Mouse (Mus musculus): Measurements from ENCODE around the gene Chmp2a.

Gene Chmp2a

GRCm38 (mm10) chr7:13041256-13041655, 6.6 kb upstream of the Chmp2a start:
- ChIA-PET POLR2A (interaction anchor here (0.5 to 21.4 kb wide), 26 partner anchors 7 to 138 kb away, joined by 3 to 694 read pairs (median 6); partner anchors contain the start of genes Rps5 (in 2 of the 4), Zbtb45 (in 2 of the 4), Chmp2a (in 1 of the 4) and Mzf1 (in 1 of the 4)), CTCF (interaction anchor here in 1 of 4 experiments (1.2 kb wide), 1 partner anchor 31 kb away, joined by 3 read pairs; the partner anchor contains the start of gene Zbtb45)

GRCm38 (mm10) chr7:13039181-13039580, 4.6 kb upstream of the Chmp2a start:
- ChIA-PET POLR2A (interaction anchor here (0.8 to 21.4 kb wide), 41 partner anchors 8 to 136 kb away, joined by 3 to 694 read pairs (median 5); partner anchors contain the start of genes Zbtb45 (in 3 of the 4), Rnf225 (in 2 of the 4), Rps5 (in 2 of the 4) and Slc27a5 (in 2 of the 4)), CTCF (interaction anchor here in 1 of 4 experiments (0.7 to 0.9 kb wide), 2 partner anchors 29 to 32 kb away, joined by 3 to 4 read pairs; partner anchors contain the start of gene Zbtb45)

- ChIA-PET POLR2A (interaction anchor here (0.7 to 21.4 kb wide), 48 partner anchors 9 to 135 kb away, joined by 3 to 694 read pairs (median 5); partner anchors contain the start of genes Zbtb45 (in 3 of the 4), Zfp446 (in 3 of the 4), Mzf1 (in 2 of the 4) and Rnf225 (in 2 of the 4)), CTCF (interaction anchor here in 1 of 4 experiments (0.9 kb wide), 1 partner anchor 29 kb away, joined by 3 read pairs; the partner anchor contains the start of gene Zbtb45)
These were observed 4.1 kb upstream of the Chmp2a start for GRCm38 (mm10) chr7:13038621-13039169.

DNA sequence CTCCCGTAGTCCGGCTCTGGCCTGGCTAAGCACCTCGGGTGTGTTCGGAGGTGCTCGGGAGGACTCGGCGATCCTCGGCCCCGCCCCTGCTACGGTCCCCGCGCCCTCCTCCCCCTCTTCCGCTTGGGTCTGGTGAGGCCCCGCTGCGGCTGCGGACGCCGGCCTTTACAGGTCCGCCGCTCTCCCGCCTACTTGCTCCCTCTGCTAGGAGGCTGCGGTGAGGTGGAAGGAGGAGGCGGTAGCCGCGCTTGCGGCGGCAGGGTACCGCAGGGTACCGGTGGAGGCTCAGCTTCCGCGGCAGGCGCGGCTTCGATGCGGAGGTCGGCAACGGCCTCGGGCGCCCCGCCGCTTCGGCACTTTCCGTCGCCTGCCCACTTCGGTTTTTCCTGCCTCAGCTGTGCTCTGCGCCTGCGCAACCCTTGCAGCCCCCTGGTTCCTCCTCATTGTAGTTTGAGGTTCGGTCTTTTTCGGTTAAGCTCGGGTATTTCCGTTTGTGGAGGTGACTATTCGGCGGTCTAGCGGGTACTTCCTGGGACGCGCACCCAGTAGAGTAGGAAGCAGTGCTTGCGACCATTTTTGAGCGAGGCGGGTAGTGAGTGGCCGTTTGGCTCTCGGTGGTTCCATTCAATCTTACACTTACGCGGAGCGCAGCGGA, 3.4 kb upstream of the Chmp2a start, which contains the start of gene Ube2m:
TSS of gene Ube2m (minus strand) at position 375 of the 655 bp plus-strand sequence.
- CTCF ChIA-PET: interaction anchor here in 3 of 4 experiments (0.7 to 1.7 kb wide), 3 partner anchors 28 kb away, joined by 3 to 7 read pairs (median 4); partner anchors contain the start of gene Zbtb45 (in 3 of the 3)
- POLR2A ChIA-PET: interaction anchor here (0.6 to 21.4 kb wide), 46 partner anchors 9 to 135 kb away, joined by 3 to 694 read pairs (median 5); partner anchors contain the start of genes Zbtb45 (in 4 of the 4), Mzf1 (in 2 of the 4), Rnf225 (in 2 of the 4) and Rps5 (in 2 of the 4)

DNA sequence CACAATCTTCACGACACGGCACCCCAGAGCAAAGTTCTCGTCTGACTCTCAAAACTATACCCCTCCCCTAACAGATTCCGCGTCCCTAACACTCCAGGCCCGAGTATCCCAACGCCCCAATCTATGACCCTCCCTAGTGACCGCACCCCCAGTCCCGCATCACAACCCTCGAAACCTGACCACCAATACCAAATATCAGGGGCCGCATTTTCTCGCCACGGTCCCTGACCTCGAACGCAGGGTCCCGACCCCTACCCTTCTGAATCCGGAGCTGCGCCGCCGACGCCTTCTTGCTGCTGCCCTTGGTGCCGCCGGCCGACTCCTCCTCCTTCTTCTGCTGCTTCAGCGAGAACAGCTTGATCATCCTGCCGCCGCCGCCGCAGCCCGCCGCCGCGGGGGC, 2.8 kb upstream of the Chmp2a start:
- POLR2A ChIA-PET: interaction anchor here (0.6 to 21.4 kb wide), 37 partner anchors 9 to 134 kb away, joined by 3 to 694 read pairs (median 7); partner anchors contain the start of genes Zbtb45 (in 4 of the 4), Rnf225 (in 2 of the 4), Rps5 (in 2 of the 4) and Zfp446 (in 2 of the 4)
- CTCF ChIA-PET: interaction anchor here in 2 of 4 experiments (0.7 to 1.7 kb wide), 2 partner anchors 27 kb away, joined by 4 to 7 read pairs; partner anchors contain the start of gene Zbtb45 (in 2 of the 2)

DNA sequence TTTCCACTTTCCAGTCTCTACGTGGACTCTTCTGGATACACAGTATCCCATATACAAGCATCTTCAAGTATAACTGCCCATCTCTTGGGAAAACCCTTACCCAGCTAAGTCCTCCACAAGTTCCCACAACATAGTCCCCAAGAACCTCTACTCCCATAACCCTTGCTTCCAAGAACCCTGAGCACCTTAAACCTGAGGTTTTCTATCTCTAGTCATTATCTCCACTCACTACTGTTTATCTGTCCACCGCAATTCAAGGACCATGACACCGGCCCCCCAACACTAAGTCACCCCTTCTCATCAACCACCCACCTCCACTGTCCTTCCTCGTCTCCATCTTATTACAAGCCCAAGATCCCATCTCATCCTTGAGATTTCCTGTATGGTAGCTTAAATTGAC, 2.2 kb upstream of the Chmp2a start:
- ChIA-PET POLR2A (interaction anchor here (0.9 to 21.4 kb wide), 25 partner anchors 8 to 127 kb away, joined by 3 to 694 read pairs (median 10); partner anchors contain the start of genes Zbtb45 (in 3 of the 4), Rps5 (in 2 of the 4), Zfp446 (in 2 of the 4) and Mzf1 (in 1 of the 4)), CTCF (interaction anchor here in 1 of 4 experiments (1.7 kb wide), 1 partner anchor 27 kb away, joined by 7 read pairs; the partner anchor contains the start of gene Zbtb45)

DNA sequence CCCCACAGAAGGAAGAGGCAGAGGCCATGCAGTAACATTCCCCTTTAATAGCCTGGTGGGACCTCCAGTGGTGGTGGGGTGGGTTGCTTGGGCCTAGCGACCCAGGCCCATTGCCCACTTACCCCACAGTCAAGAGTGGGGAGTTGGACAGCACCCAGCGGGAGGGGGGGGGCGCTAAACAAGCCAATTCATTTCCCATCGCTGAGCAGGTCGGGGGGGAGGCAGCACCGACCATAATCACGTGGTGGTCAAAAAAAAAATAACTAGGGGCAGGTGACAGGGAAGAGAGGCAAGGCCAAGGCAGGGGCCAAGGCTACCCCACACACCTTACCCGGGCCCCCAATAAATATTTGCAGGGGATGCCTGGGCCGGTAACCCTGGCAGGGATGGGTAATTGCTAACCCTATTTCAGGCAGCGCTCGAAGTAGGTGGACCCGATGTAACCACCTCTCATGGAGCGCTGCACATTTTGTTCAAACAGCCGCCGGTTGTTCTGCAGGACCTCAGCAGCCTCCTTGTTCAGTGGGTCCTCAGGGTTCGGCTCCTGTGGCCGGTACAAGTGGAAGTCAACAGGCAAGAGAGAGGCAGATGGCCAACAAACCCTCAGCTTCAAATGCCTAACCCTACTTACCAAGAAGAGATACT, 726 bp upstream of the Chmp2a start:
- ChIA-PET CTCF (no interaction called here), POLR2A (interaction anchor here in 3 of 4 experiments (1.0 to 21.4 kb wide), 30 partner anchors 7 to 155 kb away, joined by 3 to 694 read pairs (median 10); partner anchors contain the start of genes Rps5 (in 3 of the 3), Zbtb45 (in 3 of the 3), Zfp446 (in 3 of the 3) and Mzf1 (in 2 of the 3))

DNA sequence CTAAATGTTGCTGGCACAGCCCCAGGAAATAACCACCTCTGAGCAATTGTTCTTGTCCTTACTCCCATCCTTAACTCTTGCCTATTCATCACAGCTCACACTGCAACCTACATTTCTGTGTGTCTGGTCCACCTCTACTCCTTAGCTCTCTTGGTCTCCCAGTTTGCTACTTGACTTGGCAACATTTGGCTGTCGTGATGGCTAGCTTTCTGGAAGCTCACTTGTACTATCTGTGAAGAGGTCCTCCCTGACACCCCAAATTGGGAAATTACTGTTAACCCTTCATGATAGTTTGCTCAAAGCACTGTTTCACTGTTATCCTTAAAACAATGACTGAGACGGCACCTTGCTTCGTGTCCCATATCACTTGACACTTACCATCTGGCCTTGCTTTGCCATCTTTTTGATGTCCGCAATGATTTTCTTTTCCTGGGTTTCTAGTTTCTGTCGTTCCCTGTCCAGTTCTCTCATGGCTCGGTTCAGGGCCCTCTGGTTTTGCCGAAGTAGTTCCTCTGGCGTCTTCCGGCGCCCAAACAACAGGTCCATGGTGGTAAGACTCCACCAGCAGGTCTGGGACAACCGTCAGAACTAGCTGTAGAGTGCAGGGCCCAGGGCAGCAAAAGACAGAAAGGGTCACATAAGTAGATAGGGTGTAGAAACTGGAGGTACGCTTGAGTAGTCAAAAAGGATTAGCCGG, 1.0 kb downstream of the Chmp2a start:
- ChIA-PET CTCF (interaction anchor here in 2 of 4 experiments (1.4 kb wide), 2 partner anchors 23 to 24 kb away, joined by 3 read pairs; partner anchors contain the start of gene Zbtb45 (in 2 of the 2)), POLR2A (interaction anchor here (0.7 to 21.4 kb wide), 22 partner anchors 9 to 107 kb away, joined by 3 to 694 read pairs (median 8); partner anchors contain the start of genes Zfp446 (in 3 of the 4), Rnf225 (in 2 of the 4), Zbtb45 (in 2 of the 4) and Mzf1 (in 1 of the 4))

DNA sequence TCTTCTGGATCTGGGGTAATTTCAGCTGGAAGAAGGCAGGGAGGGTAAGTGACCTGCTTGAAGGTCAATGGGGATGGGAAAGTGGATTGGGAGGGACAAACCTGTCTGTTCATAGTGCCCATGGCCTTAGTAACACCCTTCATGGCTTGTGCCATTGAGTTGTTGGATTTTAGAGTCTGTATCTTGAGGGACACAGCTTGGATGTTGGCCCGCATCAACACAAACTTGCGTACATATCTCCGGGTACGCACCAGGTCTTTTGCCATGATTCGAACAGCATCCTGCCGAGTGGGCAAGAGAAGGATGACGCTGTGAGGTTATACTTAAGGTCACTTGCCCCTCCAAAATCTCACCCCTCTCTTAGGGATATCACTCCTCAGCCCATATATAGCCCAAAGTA, 2.1 kb downstream of the Chmp2a start:
- ChIA-PET CTCF (interaction anchor here in 1 of 4 experiments (1.4 kb wide), 1 partner anchor 23 kb away, joined by 3 read pairs; the partner anchor contains the start of gene Zbtb45), POLR2A (interaction anchor here (0.6 to 21.4 kb wide), 26 partner anchors 8 to 111 kb away, joined by 3 to 694 read pairs (median 5); partner anchors contain the start of genes Zfp446 (in 3 of the 4), Rps5 (in 2 of the 4), Zbtb45 (in 2 of the 4) and Rnf225 (in 1 of the 4))

GRCm38 (mm10) chr7:13031983-13032382, 2.6 kb downstream of the Chmp2a start:
- ChIA-PET CTCF (no interaction called here), POLR2A (interaction anchor here (0.6 to 21.4 kb wide), 27 partner anchors 9 to 110 kb away, joined by 3 to 694 read pairs (median 4); partner anchors contain the start of genes Rps5 (in 3 of the 4), Zbtb45 (in 3 of the 4), Zfp446 (in 3 of the 4) and Rnf225 (in 1 of the 4))

DNA sequence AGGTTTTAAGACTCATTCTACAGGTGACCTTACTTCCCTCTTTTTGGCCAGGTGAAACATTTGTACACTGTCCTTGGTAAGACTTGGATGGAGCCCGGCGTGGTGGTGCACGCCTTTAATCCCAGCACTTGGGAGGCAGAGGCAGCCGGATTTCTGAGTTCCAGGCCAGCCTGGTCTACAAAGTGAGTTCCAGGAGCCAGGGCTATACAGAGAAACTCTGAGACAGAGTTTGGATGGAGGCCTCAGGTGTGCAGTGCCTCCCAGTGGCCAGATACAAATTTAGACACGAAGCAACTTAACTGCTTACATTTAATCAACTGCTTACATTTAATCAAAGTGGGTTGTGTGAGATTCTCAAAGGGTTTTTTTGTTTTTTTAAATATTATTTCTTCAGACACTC, 3.5 kb downstream of the Chmp2a start:
- ChIA-PET POLR2A (interaction anchor here (0.8 to 21.4 kb wide), 19 partner anchors 8 to 127 kb away, joined by 3 to 694 read pairs (median 17); partner anchors contain the start of genes Zbtb45 (in 4 of the 4), Rps5 (in 2 of the 4), Chmp2a (in 1 of the 4) and Rnf225 (in 1 of the 4)), CTCF (interaction anchor here in 1 of 4 experiments (1.2 to 2.0 kb wide), 4 partner anchors 17 to 25 kb away, joined by 5 to 8 read pairs (median 5); partner anchors contain the start of gene Zbtb45)

- POLR2A ChIA-PET: interaction anchor here in 3 of 4 experiments (0.5 to 21.4 kb wide), 28 partner anchors 8 to 195 kb away, joined by 3 to 694 read pairs (median 5); partner anchors contain the start of genes Ube2m (in 3 of the 3), Zbtb45 (in 3 of the 3), Zfp446 (in 3 of the 3) and Rnf225 (in 2 of the 3)
- CTCF ChIA-PET: interaction anchor here in 1 of 4 experiments (1.0 kb wide), 1 partner anchor 18 kb away, joined by 3 read pairs; no protein-coding TSS in a partner anchor
These were observed 5.6 kb downstream of the Chmp2a start for GRCm38 (mm10) chr7:13028986-13029385.

- CTCF ChIA-PET: interaction anchor here in 1 of 4 experiments (2.7 kb wide), 1 partner anchor 15 kb away, joined by 8 read pairs; the partner anchor contains the start of gene Zbtb45
- POLR2A ChIA-PET: interaction anchor here (0.6 to 21.4 kb wide), 29 partner anchors 9 to 122 kb away, joined by 3 to 694 read pairs (median 7); partner anchors contain the start of genes Chmp2a (in 3 of the 4), Zbtb45 (in 3 of the 4), Mzf1 (in 2 of the 4) and Rnf225 (in 2 of the 4)
These were observed 9.0 kb downstream of the Chmp2a start for GRCm38 (mm10) chr7:13025511-13026112.

- ChIA-PET POLR2A (interaction anchor here in 3 of 4 experiments (0.9 to 21.4 kb wide), 20 partner anchors 8 to 103 kb away, joined by 3 to 694 read pairs (median 8); partner anchors contain the start of genes Chmp2a (in 3 of the 3), Zbtb45 (in 3 of the 3), Rnf225 (in 2 of the 3) and Ube2m (in 2 of the 3)), CTCF (no interaction called here)
These were observed 9.8 kb downstream of the Chmp2a start for GRCm38 (mm10) chr7:13024805-13025204.

Measured in embryonic stem cell, embryonic (primary cell).